Mouse (Mus musculus) MEL (cell line): ENCODE results near the gene Muc2. TPM values are rescaled to one million over a fixed set of nuclear protein-coding genes. Genes with fewer than 3 reads are reported as not detected.

Experiments
- DNase-seq: peaks from one replicate; pipeline ENCODE4 v3.0.0; 2011; ENCODE audit warnings: low read depth, low spot score
- H3K27ac ChIP-seq: 2 replicates; pipeline ENCODE4 v1.5.1; 2012; ENCODE audit warnings: low read depth, mild to moderate bottlenecking, control low read depth, low read length, moderate library complexity; ENCODE audit not compliant: control insufficient read depth
- H3K27me3 ChIP-seq, 2 experiments: fragments of 150-350 bp in 1 of 2; sonication (generic) in 1 of 2; 2 replicates each; pipeline ENCODE4 v1.6.1; 2012; ENCODE audit warnings: low read length in 2 of 2, mild to moderate bottlenecking in 2 of 2, improper control_type of control experiment in 1 of 2, moderate library complexity in 1 of 2; ENCODE audit not compliant: insufficient read depth in 2 of 2, control insufficient read depth in 1 of 2
- H3K36me3 ChIP-seq, 2 experiments: 2 replicates each; pipeline ENCODE4 v1.6.1; 2012 to 2014; ENCODE audit warnings: low read length in 2 of 2, improper control_type of control experiment in 1 of 2, inconsistent platforms in 1 of 2, mild to moderate bottlenecking in 1 of 2; ENCODE audit not compliant: insufficient read depth in 2 of 2, control insufficient read depth in 1 of 2
- H3K4me1 ChIP-seq, 2 experiments: fragments of 150-350 bp in 1 of 2; sonication (generic) in 1 of 2; 2 replicates each; pipeline ENCODE4 v1.6.1; 2012; ENCODE audit warnings: low read length in 2 of 2, improper control_type of control experiment in 1 of 2, mild to moderate bottlenecking in 1 of 2; ENCODE audit not compliant: insufficient read depth in 2 of 2, control insufficient read depth in 1 of 2
- H3K4me3 ChIP-seq, 2 experiments: fragments of 150-350 bp in 1 of 2; sonication (generic) in 1 of 2; 2 replicates each; pipeline ENCODE4 v1.5.1; 2012; ENCODE audit warnings: low read depth in 2 of 2, low read length in 2 of 2, mild to moderate bottlenecking in 2 of 2, moderate library complexity in 2 of 2, control low read depth in 1 of 2, improper control_type of control experiment in 1 of 2; ENCODE audit not compliant: control insufficient read depth in 1 of 2, insufficient read depth in 1 of 2
- H3K79me2 ChIP-seq: 2 replicates; pipeline ENCODE4 v1.6.1; 2012; ENCODE audit warnings: mild to moderate bottlenecking, low read length, moderate library complexity; ENCODE audit not compliant: control insufficient read depth, poor library complexity, insufficient read depth
- H3K9ac ChIP-seq: 2 replicates; pipeline ENCODE4 v1.6.1; 2012; ENCODE audit warnings: low read depth, mild to moderate bottlenecking, control low read depth, low read length, moderate library complexity; ENCODE audit not compliant: control insufficient read depth, poor library complexity, severe bottlenecking
- H3K9me3 ChIP-seq: fragments of 150-350 bp; sonication (generic); replicated peaks from 2 replicates; pipeline ENCODE4 v1.6.1; 2012; ENCODE audit warnings: mild to moderate bottlenecking, low read length, improper control_type of control experiment, moderate library complexity; ENCODE audit not compliant: insufficient read depth
- BHLHE40 ChIP-seq: IDR thresholded peaks from 2 replicates; pipeline ENCODE4 v1.6.1; 2012; ENCODE audit warnings: low read depth, mild to moderate bottlenecking, inconsistent platforms, low read length, improper control_type of control experiment, borderline replicate concordance
- CHD1 ChIP-seq: IDR thresholded peaks from 2 replicates; pipeline ENCODE4 v1.6.1; 2012; ENCODE audit warnings: low read depth, mild to moderate bottlenecking, inconsistent platforms, low read length, improper control_type of control experiment
- CHD2 ChIP-seq: IDR thresholded peaks from 2 replicates; pipeline ENCODE4 v1.6.1; 2011; ENCODE audit warnings: low read length, improper control_type of control experiment
- CTCF ChIP-seq, 3 experiments: IDR thresholded peaks in 2 of 3; conservative IDR thresholded peaks in 1 of 3; 2 replicates each; pipeline ENCODE4 v1.5.1; 2011 to 2012; ENCODE audit warnings: low read length in 3 of 3, low read depth in 2 of 3, mild to moderate bottlenecking in 2 of 3, improper control_type of control experiment in 1 of 3, inconsistent platforms in 1 of 3, mixed read lengths in 1 of 3, moderate library complexity in 1 of 3; ENCODE audit not compliant: control insufficient read depth in 1 of 3, insufficient read depth in 1 of 3, poor library complexity in 1 of 3, severe bottlenecking in 1 of 3
- ELF1 ChIP-seq: IDR thresholded peaks from 2 replicates; pipeline ENCODE4 v1.6.1; 2014; ENCODE audit warnings: low read depth, mild to moderate bottlenecking, inconsistent platforms, low read length, improper control_type of control experiment, moderate library complexity
- GATA1 ChIP-seq: IDR thresholded peaks from 2 replicates; pipeline ENCODE4 v1.6.1; 2011; ENCODE audit warnings: low read depth, low read length, improper control_type of control experiment
- MAFK ChIP-seq: IDR thresholded peaks from 2 replicates; pipeline ENCODE4 v1.6.1; 2011; ENCODE audit warnings: low read depth, mild to moderate bottlenecking, low read length, improper control_type of control experiment, borderline replicate concordance
- MAZ ChIP-seq: IDR thresholded peaks from 2 replicates; pipeline ENCODE4 v1.6.1; 2012; ENCODE audit warnings: low read depth, mild to moderate bottlenecking, inconsistent platforms, low read length, improper control_type of control experiment
- MXI1 ChIP-seq: IDR thresholded peaks from 2 replicates; pipeline ENCODE4 v1.6.1; 2011; ENCODE audit warnings: mild to moderate bottlenecking, low read depth, low read length, improper control_type of control experiment
- MYB ChIP-seq: IDR thresholded peaks from 2 replicates; pipeline ENCODE4 v1.6.1; 2011; ENCODE audit warnings: mild to moderate bottlenecking, low read depth, low read length, improper control_type of control experiment
- MYC ChIP-seq: IDR thresholded peaks from 2 replicates; pipeline ENCODE4 v1.6.1; 2011; ENCODE audit warnings: low read depth, mild to moderate bottlenecking, low read length, improper control_type of control experiment, moderate library complexity
- POLR2AphosphoS5 ChIP-seq: IDR thresholded peaks from 2 replicates; pipeline ENCODE4 v1.6.1; 2012; ENCODE audit warnings: low read depth, borderline replicate concordance, mild to moderate bottlenecking, inconsistent platforms, low read length, moderate library complexity, mixed read lengths
- RAD21 ChIP-seq: IDR thresholded peaks from 2 replicates; pipeline ENCODE4 v1.6.1; 2011; ENCODE audit warnings: mild to moderate bottlenecking, low read depth, low read length, improper control_type of control experiment
- SMC3 ChIP-seq: IDR thresholded peaks from 2 replicates; pipeline ENCODE4 v1.6.1; 2011; ENCODE audit warnings: low read depth, low read length, improper control_type of control experiment
- TBP ChIP-seq: IDR thresholded peaks from 2 replicates; pipeline ENCODE4 v1.8.0; 2011; ENCODE audit warnings: low read depth, low read length, improper control_type of control experiment
- TCF12 ChIP-seq: IDR thresholded peaks from 2 replicates; pipeline ENCODE4 v1.6.1; 2014; ENCODE audit warnings: low read depth, mild to moderate bottlenecking, inconsistent platforms, low read length, improper control_type of control experiment, moderate library complexity
- USF2 ChIP-seq, 2 experiments: IDR thresholded peaks; 2 replicates each; pipeline ENCODE4 v1.6.1; 2011 to 2012; ENCODE audit warnings: improper control_type of control experiment in 2 of 2, low read length in 2 of 2, borderline replicate concordance in 1 of 2, inconsistent platforms in 1 of 2, low read depth in 1 of 2, mild to moderate bottlenecking in 1 of 2; ENCODE audit not compliant: insufficient read depth in 1 of 2
- ZC3H11A ChIP-seq: IDR thresholded peaks from 2 replicates; pipeline ENCODE4 v1.6.1; 2012; ENCODE audit warnings: low read depth, mild to moderate bottlenecking, inconsistent platforms, low read length, improper control_type of control experiment
- ZKSCAN1 ChIP-seq: IDR thresholded peaks from 2 replicates; pipeline ENCODE4 v1.6.1; 2012; ENCODE audit warnings: low read depth, mild to moderate bottlenecking, inconsistent platforms, low read length, improper control_type of control experiment, moderate library complexity
- ZMIZ1 ChIP-seq: IDR thresholded peaks from 2 replicates; pipeline ENCODE4 v1.6.1; 2012; ENCODE audit warnings: low read depth, mild to moderate bottlenecking, inconsistent platforms, low read length, improper control_type of control experiment, moderate library complexity
- polyA plus RNA-seq, 2 experiments: library from polyadenylated mRNA; stranded (reverse) in 1 of 2; unstranded in 1 of 2; fragments of >175 nt in 1 of 2; fragments of >200 nt in 1 of 2; gene quantifications; 2 replicates each; pipeline versions ENCODE4 v1.2.1 to v1.2.4; 2012; ENCODE audit warnings: low replicate concordance in 2 of 2, low read depth in 1 of 2; ENCODE audit not compliant: insufficient read length in 2 of 2, insufficient read depth in 1 of 2, missing spikeins in 1 of 2
- total RNA-seq: library from RNA; depleted of rRNA; stranded (reverse); fragments of 300-350 nt; gene quantifications from 2 replicates; pipeline ENCODE4 v1.2.3, GENCODE M21; 2012; rRNA removed

Gene Muc2
- total and polyA plus RNA-seq, 3 experiments = 0.04 TPM; not detected in 2

- H3K4me1 ChIP-seq = no peaks in the 10 kb centered on the region
- no peaks in the 10 kb centered on the region for H3K79me2 ChIP-seq
- DNase-seq = no peak
- no peaks in the 10 kb centered on the region for H3K9me3 ChIP-seq
- peaks cover 0 to 3% of the 10 kb centered on the region in 2 experiments; a peak in 3 of 4 replicates for H3K27me3 ChIP-seq
- H3K27ac ChIP-seq = no peak overlapping the region
- TF ChIP-seq MAZ (no peak), TBP (no peak), CHD1 (no peak), CTCF (IDR thresholded peaks at IDR 0.05 in 2 of 3, conservative IDR thresholded peaks at IDR 0.05 in 1 of 3; ENCODE audit: control insufficient read depth in 1 of 3, insufficient read depth in 1 of 3, low read depth in 2 of 3, low read length in 3 of 3, poor library complexity in 1 of 3, severe bottlenecking in 1 of 3) (no peak), ZKSCAN1 (no peak), POLR2AphosphoS5 (no peak), GATA1 (no peak), ELF1 (no peak), RAD21 (no peak), MXI1 (no peak), CHD2 (no peak), TCF12 (no peak), ZC3H11A (no peak), MAFK (no peak), USF2 (IDR thresholded peaks at IDR 0.05; ENCODE audit: borderline replicate concordance in 1 of 2, insufficient read depth in 1 of 2, low read depth in 1 of 2, low read length in 2 of 2) (no peak), MYB (no peak), ZMIZ1 (no peak), SMC3 (no peak), BHLHE40 (no peak), MYC (no peak)
- no peak overlapping the region for H3K4me3 ChIP-seq
- no peak overlapping the region for H3K9ac ChIP-seq
- H3K36me3 ChIP-seq = no peaks in the 10 kb centered on the region
Observed at GRCm38 (mm10) chr7:141803206-141803605, 113.1 kb downstream of the Muc2 start.

Other genes with a start within 250 kb of the Muc2 start
- gene Pidd1, start 246.3 kb upstream of the Muc2 start, total RNA-seq = 5.0 and 6.4 TPM in 2 replicates
- gene Pidd1, start 246.3 kb upstream of the Muc2 start, polyA plus RNA-seq = 10 to 100 TPM in 1 of 2 experiments, not detected in 1; 27.2 TPM
- gene Rplp2, start 243.0 kb upstream of the Muc2 start, total RNA-seq = 3,188 and 3,690 TPM in 2 replicates
- 1,000 to 10,000 TPM in 1 of 2 experiments, not detected in 1; 3,503 TPM for gene Rplp2, start 243.0 kb upstream of the Muc2 start, polyA plus RNA-seq
- 8.3 and 9.9 TPM in 2 replicates for gene Pnpla2, start 235.1 kb upstream of the Muc2 start, total RNA-seq
- 10 to 100 TPM in 1 of 2 experiments, not detected in 1; 38.6 TPM for gene Pnpla2, start 235.1 kb upstream of the Muc2 start, polyA plus RNA-seq
- 0.59 and 0.73 TPM in 2 replicates for gene Cracr2b, start 229.2 kb upstream of the Muc2 start, total RNA-seq
- gene Cracr2b, start 229.2 kb upstream of the Muc2 start, polyA plus RNA-seq = 1 to 10 TPM in 1 of 2 experiments, not detected in 1; 6.9 TPM
- gene Cd151, start 222.9 kb upstream of the Muc2 start, total RNA-seq = 38.9 and 40.6 TPM in 2 replicates
- gene Cd151, start 222.9 kb upstream of the Muc2 start, polyA plus RNA-seq = 10 to 100 TPM in 1 of 2 experiments, not detected in 1; 86.6 TPM
- 110 and 114 TPM in 2 replicates for gene Polr2l, start 215.2 kb upstream of the Muc2 start, total RNA-seq
- gene Polr2l, start 215.2 kb upstream of the Muc2 start, polyA plus RNA-seq = 10 to 100 TPM in 1 of 2 experiments, not detected in 1; 82.4 TPM
- gene Tspan4, start 215.1 kb upstream of the Muc2 start, total RNA-seq = 82.5 and 110 TPM in 2 replicates
- 10 to 100 TPM in 1 of 2 experiments, not detected in 1; 97.9 TPM for gene Tspan4, start 215.1 kb upstream of the Muc2 start, polyA plus RNA-seq
- 36.1 and 36.3 TPM in 2 replicates for gene Chid1, start 150.5 kb upstream of the Muc2 start, total RNA-seq
- 10 to 100 TPM in 1 of 2 experiments, not detected in 1; 46.7 TPM for gene Chid1, start 150.5 kb upstream of the Muc2 start, polyA plus RNA-seq
- 59.5 and 60.6 TPM in 2 replicates for gene Ap2a2, start 128.2 kb upstream of the Muc2 start, total RNA-seq
- gene Ap2a2, start 128.2 kb upstream of the Muc2 start, polyA plus RNA-seq = 10 to 100 TPM; 34.7 to 67.9 TPM
- 0.04 TPM in 1 of 2 replicates, not detected in the other for gene Muc6, start 35.0 kb upstream of the Muc2 start, total RNA-seq
- under 1 TPM in 1 of 2 experiments, not detected in 1; 0.19 TPM for gene Muc6, start 35.0 kb upstream of the Muc2 start, polyA plus RNA-seq
- gene Muc5ac, start 98.6 kb downstream of the Muc2 start, total RNA-seq = not detected in 2 replicates
- gene Muc5ac, start 98.6 kb downstream of the Muc2 start, polyA plus RNA-seq = not detected
- gene Muc5b, start 148.7 kb downstream of the Muc2 start, total RNA-seq = not detected in 2 replicates
- under 1 TPM in 1 of 2 experiments, not detected in 1; 0.01 TPM for gene Muc5b, start 148.7 kb downstream of the Muc2 start, polyA plus RNA-seq
- gene Tollip, start 228.2 kb downstream of the Muc2 start, total RNA-seq = 33.3 and 35.6 TPM in 2 replicates
- gene Tollip, start 228.2 kb downstream of the Muc2 start, polyA plus RNA-seq = 10 to 100 TPM; 53.4 to 63.8 TPM